Mouse (Mus musculus): ENCODE results near the gene Inpp5d. TPM values are rescaled to one million over a fixed set of nuclear protein-coding genes. Genes with fewer than 3 reads are reported as not detected.

The Inpp5d gene
- total RNA-seq, 2 experiments from 2014 or later: 73.5 to 104 TPM

GRCm38 (mm10) chr1:87755641-87756470, 135.7 kb downstream of the Inpp5d start, which contains the start of gene Atg16l1:
Atg16l1 (plus strand) TSS chr1:87755870.
- ATAC-seq (replicated peaks; ENCODE audit: poor library complexity, severe bottlenecking): peak; percentile 95

- ATAC-seq (replicated peaks; ENCODE audit: poor library complexity, severe bottlenecking): no peak
Measured at GRCm38 (mm10) chr1:87763821-87764220, 143.7 kb downstream of the Inpp5d start.

- ATAC-seq (replicated peaks; ENCODE audit: poor library complexity, severe bottlenecking): peak; percentile 65
Measured at GRCm38 (mm10) chr1:87765741-87766140, 145.6 kb downstream of the Inpp5d start.

- peak; percentile 86 for ATAC-seq (replicated peaks; ENCODE audit: poor library complexity, severe bottlenecking)
Measured at GRCm38 (mm10) chr1:87766233-87766632, 146.1 kb downstream of the Inpp5d start.

- ATAC-seq (replicated peaks; ENCODE audit: poor library complexity, severe bottlenecking): no peak
Measured at GRCm38 (mm10) chr1:87769263-87769662, 149.2 kb downstream of the Inpp5d start.

Other genes starting within 250 kb of the Inpp5d start
- gene Kcnj13, start 225.6 kb upstream of the Inpp5d start, total RNA-seq (2014; fragmentation: Nextera tagmentation): not detected in 2 replicates
- not detected in 2 replicates for gene Kcnj13, start 225.6 kb upstream of the Inpp5d start, total RNA-seq (2017)
- not detected in 2 replicates for gene Snorc, start 150.0 kb upstream of the Inpp5d start, total RNA-seq (2014; fragmentation: Nextera tagmentation)
- not detected in 2 replicates for gene Snorc, start 150.0 kb upstream of the Inpp5d start, total RNA-seq (2017)
- gene Neu2, start 110.4 kb upstream of the Inpp5d start, total RNA-seq (2014; fragmentation: Nextera tagmentation): not detected in 2 replicates
- gene Neu2, start 110.4 kb upstream of the Inpp5d start, total RNA-seq (2017): not detected in 2 replicates
- not detected in 2 replicates for gene Ngef, start 46.4 kb upstream of the Inpp5d start, total RNA-seq (2014; fragmentation: Nextera tagmentation)
- not detected in 2 replicates for gene Ngef, start 46.4 kb upstream of the Inpp5d start, total RNA-seq (2017)
- gene Atg16l1, start 135.6 kb downstream of the Inpp5d start, total RNA-seq (2014; fragmentation: Nextera tagmentation): 26.5 and 33.1 TPM in 2 replicates
- 51.9 and 77.5 TPM in 2 replicates for gene Atg16l1, start 135.6 kb downstream of the Inpp5d start, total RNA-seq (2017)
- 1.6 and 2.8 TPM in 2 replicates for gene Sag, start 183.4 kb downstream of the Inpp5d start, total RNA-seq (2014; fragmentation: Nextera tagmentation)
- 0.39 and 0.57 TPM in 2 replicates for gene Sag, start 183.4 kb downstream of the Inpp5d start, total RNA-seq (2017)
- gene Dgkd, start 233.0 kb downstream of the Inpp5d start, total RNA-seq (2014; fragmentation: Nextera tagmentation): 71.4 and 92.2 TPM in 2 replicates
- 44.7 and 53.7 TPM in 2 replicates for gene Dgkd, start 233.0 kb downstream of the Inpp5d start, total RNA-seq (2017)

Measured in granulocyte monocyte progenitor cell, adult 5-6 weeks (primary cell).